Mouse (Mus musculus) B cell, adult (primary cell): ENCODE measurements around the gene Selenbp1. TPM values are rescaled to one million over a fixed set of nuclear protein-coding genes. Genes with fewer than 3 reads are reported as not detected.

ENCODE experiments used
- total RNA-seq: library from RNA; stranded (reverse); gene quantifications from 4 replicates; pipeline ENCODE4 v1.2.4, GENCODE M21; 2023; ENCODE audit not compliant: inconsistent age

Selenbp1 gene
- total RNA-seq, result 1.5 to 4.9 TPM (median 2.5 TPM) in 4 replicates

DNA sequence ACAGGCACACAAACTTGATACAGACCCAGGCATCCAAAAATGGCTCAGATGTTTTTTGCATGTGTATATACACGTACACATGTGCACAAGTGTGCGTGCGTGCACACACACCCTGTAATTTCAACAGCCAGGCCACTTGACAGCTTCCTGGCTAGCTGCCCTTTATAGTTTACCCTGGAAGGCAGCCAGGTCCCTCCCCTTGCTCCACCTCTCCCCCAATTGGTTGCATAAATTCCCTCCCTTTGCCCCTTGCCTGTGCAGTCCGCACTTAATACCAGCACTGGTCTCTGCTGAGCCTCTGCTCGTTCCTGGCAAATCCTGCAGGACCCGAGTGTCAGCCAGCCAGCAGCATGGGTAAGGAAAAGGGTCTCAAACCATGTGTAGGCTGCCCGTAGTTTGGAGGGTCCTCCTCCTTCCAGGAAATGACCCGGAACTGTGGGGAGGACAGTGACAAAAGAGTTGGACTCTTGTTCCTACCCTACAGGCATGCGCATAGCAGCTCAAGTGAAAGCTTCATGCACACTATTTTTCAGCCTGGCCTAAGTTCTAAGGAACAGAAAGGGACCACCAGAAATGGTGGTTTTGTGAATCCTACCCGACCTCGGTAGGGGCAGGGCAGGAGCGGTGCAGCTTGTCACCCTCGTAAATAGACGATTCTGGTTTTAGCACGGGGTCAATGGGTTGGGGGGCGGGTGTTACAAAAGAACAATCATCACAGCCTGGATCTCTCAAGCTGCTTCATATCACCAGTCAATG is at the start of gene Selenbp1:
Selenbp1 (plus strand) TSS at position 248 of the 756 bp plus-strand sequence.

GRCm38 (mm10) chr3:94886316-94887224 is 46.3 kb upstream of the Selenbp1 start, which contains the start of gene Psmb4:
Psmb4 (minus strand) TSS chr3:94886961.

DNA sequence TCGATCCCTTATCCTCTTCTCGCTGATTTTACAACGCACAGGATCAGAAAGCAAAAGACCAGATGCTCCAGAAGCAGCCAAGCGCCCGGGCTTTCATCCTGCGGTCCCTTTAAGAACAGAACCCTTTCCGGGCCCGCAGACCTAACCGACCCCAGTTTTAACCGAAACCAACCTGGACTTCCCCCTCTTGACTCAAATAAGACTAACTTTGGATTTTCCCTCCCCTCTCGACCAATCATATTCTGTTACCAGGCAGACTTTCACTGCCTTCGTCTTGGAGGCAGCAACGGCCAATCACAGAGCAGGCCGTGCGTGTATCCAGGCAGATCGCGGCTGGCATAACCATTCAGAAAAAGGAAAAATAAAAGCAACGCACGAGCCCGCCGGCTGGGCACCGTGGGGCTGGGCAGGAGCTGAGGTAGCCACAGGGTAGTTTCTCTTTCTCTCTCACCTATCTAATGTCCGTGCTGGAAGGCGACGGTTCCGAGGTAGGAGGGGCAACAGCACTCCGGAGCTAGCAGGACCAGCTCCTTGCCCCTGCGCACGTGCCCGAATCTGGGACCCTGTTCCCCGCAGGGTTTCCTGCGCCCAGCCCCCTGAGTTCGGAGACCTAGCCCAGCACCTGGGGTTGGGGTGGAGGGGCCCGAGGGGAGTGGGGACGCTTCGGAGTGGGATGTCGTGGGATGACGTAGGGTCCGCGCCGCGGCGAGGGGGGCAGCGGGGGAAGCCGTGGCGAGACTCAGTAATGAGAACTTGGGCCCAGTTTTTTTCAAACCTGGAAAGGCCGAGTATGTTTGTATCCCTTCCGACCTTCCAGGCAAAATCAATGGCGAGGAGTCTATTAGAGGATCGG is 21.1 kb downstream of the Selenbp1 start, which contains the start of gene Rfx5:
Rfx5 (plus strand) TSS at position 312 of the 853 bp plus-strand sequence.

GRCm38 (mm10) chr3:94974528-94975422 is 41.9 kb downstream of the Selenbp1 start, which contains the start of gene Pi4kb:
Pi4kb (plus strand) TSS chr3:94974731.

Other genes with a start within 250 kb of the Selenbp1 start
- 1.3 TPM in 1 of 4 replicates, not detected in the others for gene Selenbp2, start 239.5 kb upstream of the Selenbp1 start, total RNA-seq
- 5.8 to 7.8 TPM (median 6.8 TPM) in 4 replicates for gene Cgn, start 146.6 kb upstream of the Selenbp1 start, total RNA-seq
- 77.8 to 98.2 TPM (median 88.0 TPM) in 4 replicates for gene Pogz, start 95.5 kb upstream of the Selenbp1 start, total RNA-seq
- 225 to 251 TPM (median 243 TPM) in 4 replicates for gene Psmb4, start 46.1 kb upstream of the Selenbp1 start, total RNA-seq
- 101 to 122 TPM (median 111 TPM) in 4 replicates for gene Rfx5, start 21.0 kb downstream of the Selenbp1 start, total RNA-seq
- gene Pi4kb, start 41.7 kb downstream of the Selenbp1 start, total RNA-seq, result 88.4 to 94.7 TPM (median 90.4 TPM) in 4 replicates
- 44.0 to 63.8 TPM (median 53.7 TPM) in 4 replicates for gene Zfp687, start 82.4 kb downstream of the Selenbp1 start, total RNA-seq
- gene Psmd4, start 109.6 kb downstream of the Selenbp1 start, total RNA-seq, result 124 to 144 TPM (median 133 TPM) in 4 replicates
- gene Pip5k1a, start 173.9 kb downstream of the Selenbp1 start, total RNA-seq, result 33.7 to 38.4 TPM (median 36.5 TPM) in 4 replicates
- 53.3 to 68.2 TPM (median 62.1 TPM) in 4 replicates for gene Vps72, start 178.0 kb downstream of the Selenbp1 start, total RNA-seq
- gene Tmod4, start 191.4 kb downstream of the Selenbp1 start, total RNA-seq, result 1.5 to 4.0 TPM (median 2.2 TPM) in 4 replicates
- gene Scnm1, start 201.0 kb downstream of the Selenbp1 start, total RNA-seq, result 57.3 to 78.5 TPM (median 59.9 TPM) in 4 replicates
- 5.3 to 7.8 TPM (median 6.3 TPM) in 4 replicates for gene Lysmd1, start 201.0 kb downstream of the Selenbp1 start, total RNA-seq
- 24.3 to 35.2 TPM (median 28.0 TPM) in 4 replicates for gene Tnfaip8l2, start 209.3 kb downstream of the Selenbp1 start, total RNA-seq
- 0.18 to 1.1 TPM (median 0.54 TPM) in 3 of 4 replicates, not detected in the other for gene Sema6c, start 227.4 kb downstream of the Selenbp1 start, total RNA-seq